Mouse (Mus musculus): ENCODE data around the gene E130114P18Rik.

Gene E130114P18Rik

GRCm38 (mm10) chr4:97804638-97805037 lies 26.8 kb upstream of the E130114P18Rik start:
- DNase-seq, result no peak

GRCm38 (mm10) chr4:97803791-97804190 lies 25.9 kb upstream of the E130114P18Rik start:
- DNase-seq, result no peak

GRCm38 (mm10) chr4:97796505-97796904 lies 18.6 kb upstream of the E130114P18Rik start:
- DNase-seq, result no peak

- no peak for DNase-seq
These were observed 18.1 kb upstream of the E130114P18Rik start for GRCm38 (mm10) chr4:97795957-97796356.

GRCm38 (mm10) chr4:97794865-97795264 lies 17.0 kb upstream of the E130114P18Rik start:
- DNase-seq, result no peak

- DNase-seq, result no peak
These were observed 16.1 kb upstream of the E130114P18Rik start for GRCm38 (mm10) chr4:97793931-97794330.

- DNase-seq, result no peak
These were observed 10.7 kb upstream of the E130114P18Rik start for GRCm38 (mm10) chr4:97788537-97788936.

- no peak for DNase-seq
These were observed 9.6 kb upstream of the E130114P18Rik start for GRCm38 (mm10) chr4:97787515-97787914.

GRCm38 (mm10) chr4:97786571-97786970 lies 8.7 kb upstream of the E130114P18Rik start:
- no peak for DNase-seq

GRCm38 (mm10) chr4:97785547-97786271 lies 7.8 kb upstream of the E130114P18Rik start:
- no peak for DNase-seq

- DNase-seq, result no peak
These were observed 6.4 kb upstream of the E130114P18Rik start for GRCm38 (mm10) chr4:97784236-97784635.

- no peak for DNase-seq
These were observed 5.4 kb upstream of the E130114P18Rik start for GRCm38 (mm10) chr4:97783073-97783879.

GRCm38 (mm10) chr4:97782497-97782896 lies 4.6 kb upstream of the E130114P18Rik start:
- no peak for DNase-seq

- no peak for DNase-seq
These were observed 4.2 kb upstream of the E130114P18Rik start for GRCm38 (mm10) chr4:97782069-97782468.

- no peak for DNase-seq
These were observed 3.0 kb upstream of the E130114P18Rik start for GRCm38 (mm10) chr4:97780666-97781435.

- DNase-seq, result no peak
These were observed 2.1 kb upstream of the E130114P18Rik start for GRCm38 (mm10) chr4:97780024-97780423.

- no peak for DNase-seq
These were observed 1.4 kb upstream of the E130114P18Rik start for GRCm38 (mm10) chr4:97779003-97779930.

- no peak for DNase-seq
These were observed 529 bp upstream of the E130114P18Rik start for GRCm38 (mm10) chr4:97778211-97779002.

- DNase-seq, result peak; percentile 33
These were observed 685 bp downstream of the E130114P18Rik start for GRCm38 (mm10) chr4:97777081-97777705.

- peak; percentile 25 for DNase-seq
These were observed 1.3 kb downstream of the E130114P18Rik start for GRCm38 (mm10) chr4:97776388-97777080.
